Mouse (Mus musculus): ENCODE measurements around the gene Pacs1. TPM values are rescaled to one million over a fixed set of nuclear protein-coding genes. Genes with fewer than 3 reads are reported as not detected.
"Not testable (repeated sequence)": the region's sequence is repeated elsewhere in the genome, so short reads cannot be mapped to it uniquely, and the experiment has no call there.

Gene Pacs1
- polyA plus RNA-seq, 1 experiment from 2014 or later = 6.6 TPM

GRCm38 (mm10) chr19:5201691-5202090, 71.2 kb downstream of the Pacs1 start:
- Histone ChIP-seq H3K4me2 (replicated peaks; ENCODE audit: low read depth) (no peak overlapping the region), H3K4me1 (replicated peaks; ENCODE audit: control insufficient read depth, insufficient read depth, low read length) (no peaks in the 10 kb centered on the region), H3K9me3 (ENCODE audit: control insufficient read depth) (no peaks in the 10 kb centered on the region), H3K27me3 (replicated peaks; ENCODE audit: control insufficient read depth, insufficient read depth, low read length) (no peaks in the 10 kb centered on the region), H3K36me3 (ENCODE audit: control insufficient read depth, insufficient read depth) (no peaks in the 10 kb centered on the region), H3K4me3 (ENCODE audit: low read depth, low read length) (no peak overlapping the region), H3K27ac (ENCODE audit: low read depth, low read length) (no peak overlapping the region), H3K9ac (ENCODE audit: low read depth, low read length) (no peak overlapping the region)
- WGBS = 87% methylated on average over 2 of the region's 2 CpGs
- no peak for ATAC-seq
- TF ChIP-seq CTCF (IDR thresholded peaks at IDR 0.05; ENCODE audit: low read depth) = no peak

- H3K4me1 ChIP-seq (replicated peaks; ENCODE audit: control insufficient read depth, insufficient read depth, low read length); ATAC-seq: not testable (repeated sequence)
- WGBS = 88% methylated on average over 4 of the region's 4 CpGs
Observed at GRCm38 (mm10) chr19:5200617-5201016, 72.3 kb downstream of the Pacs1 start.

GRCm38 (mm10) chr19:5198553-5198952, 74.4 kb downstream of the Pacs1 start:
- Histone ChIP-seq H3K9me3 (ENCODE audit: control insufficient read depth) (no peaks in the 10 kb centered on the region), H3K27ac (ENCODE audit: low read depth, low read length) (no peak overlapping the region), H3K27me3 (replicated peaks; ENCODE audit: control insufficient read depth, insufficient read depth, low read length) (no peaks in the 10 kb centered on the region), H3K4me1 (replicated peaks; ENCODE audit: control insufficient read depth, insufficient read depth, low read length) (no peaks in the 10 kb centered on the region), H3K4me3 (ENCODE audit: low read depth, low read length) (no peak overlapping the region), H3K9ac (ENCODE audit: low read depth, low read length) (no peak overlapping the region), H3K4me2 (replicated peaks; ENCODE audit: low read depth) (no peak overlapping the region), H3K36me3 (ENCODE audit: control insufficient read depth, insufficient read depth) (no peaks in the 10 kb centered on the region)
- TF ChIP-seq CTCF (IDR thresholded peaks at IDR 0.05; ENCODE audit: low read depth) = no peak
- ATAC-seq = no peak
- 70% methylated on average over 3 of the region's 3 CpGs for WGBS

More at GRCm38 (mm10) chr19:5200617-5201016, 72.3 kb downstream of the Pacs1 start:
- not testable (repeated sequence) for H3K27ac ChIP-seq (ENCODE audit: low read depth, low read length); H3K27me3 ChIP-seq (replicated peaks; ENCODE audit: control insufficient read depth, insufficient read depth, low read length); H3K4me3 ChIP-seq (ENCODE audit: low read depth, low read length); H3K9me3 ChIP-seq (ENCODE audit: control insufficient read depth); H3K4me2 ChIP-seq (replicated peaks; ENCODE audit: low read depth); H3K9ac ChIP-seq (ENCODE audit: low read depth, low read length); H3K36me3 ChIP-seq (ENCODE audit: control insufficient read depth, insufficient read depth)

DNA sequence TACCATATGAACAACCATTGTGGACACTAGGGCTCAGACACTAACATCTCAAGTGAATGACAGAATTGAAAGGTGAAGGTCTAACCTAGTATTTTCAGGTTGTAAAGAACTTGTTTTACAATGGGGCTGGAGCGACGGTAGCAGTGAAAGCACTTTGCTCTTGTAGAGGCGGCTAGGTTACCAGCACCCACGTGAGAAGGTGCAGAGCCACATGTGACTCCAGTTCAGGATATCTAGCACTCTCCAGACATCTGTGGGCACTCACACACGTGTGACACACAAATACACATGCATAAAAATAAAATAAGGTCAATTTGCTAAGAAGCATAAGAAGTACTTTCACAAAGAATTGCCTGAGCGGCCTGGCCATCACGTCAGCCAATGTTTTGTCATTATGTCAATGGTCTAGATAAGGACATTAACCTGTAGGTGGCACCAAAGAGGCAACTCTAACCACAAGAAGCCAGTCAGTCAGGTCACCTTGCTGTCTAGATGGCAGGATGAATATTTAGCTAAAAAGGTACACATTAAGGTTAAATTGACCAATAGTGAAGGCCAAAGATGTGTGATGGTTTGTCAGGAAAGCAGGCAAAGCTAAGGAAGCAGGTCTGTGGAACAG, 77.4 kb downstream of the Pacs1 start:
- no peak overlapping the region for H3K9ac ChIP-seq (ENCODE audit: low read depth, low read length)
- 41% methylated on average over 7 of the region's 7 CpGs for WGBS
- H3K36me3 ChIP-seq (ENCODE audit: control insufficient read depth, insufficient read depth) = no peaks in the 10 kb centered on the region
- ATAC-seq = peak; percentile 41; the same call in 1 of the 2 replicates
- H3K27ac ChIP-seq (ENCODE audit: low read depth, low read length) = no peak overlapping the region
- TF ChIP-seq CTCF (IDR thresholded peaks at IDR 0.05; ENCODE audit: low read depth) = peak; percentile 85
- H3K4me1 ChIP-seq (replicated peaks; ENCODE audit: control insufficient read depth, insufficient read depth, low read length) = no peaks in the 10 kb centered on the region
- no peaks in the 10 kb centered on the region for H3K9me3 ChIP-seq (ENCODE audit: control insufficient read depth)
- H3K4me2 ChIP-seq (replicated peaks; ENCODE audit: low read depth) = no peak overlapping the region
- no peak overlapping the region for H3K4me3 ChIP-seq (ENCODE audit: low read depth, low read length)
- no peaks in the 10 kb centered on the region for H3K27me3 ChIP-seq (replicated peaks; ENCODE audit: control insufficient read depth, insufficient read depth, low read length)

- ATAC-seq = no peak
- no peak overlapping the region for H3K4me2 ChIP-seq (replicated peaks; ENCODE audit: low read depth)
- H3K27ac ChIP-seq (ENCODE audit: low read depth, low read length) = no peak overlapping the region
- H3K4me1 ChIP-seq (replicated peaks; ENCODE audit: control insufficient read depth, insufficient read depth, low read length) = no peaks in the 10 kb centered on the region
- H3K36me3 ChIP-seq (ENCODE audit: control insufficient read depth, insufficient read depth) = no peaks in the 10 kb centered on the region
- H3K9ac ChIP-seq (ENCODE audit: low read depth, low read length) = no peak overlapping the region
- H3K4me3 ChIP-seq (ENCODE audit: low read depth, low read length) = no peak overlapping the region
- TF ChIP-seq CTCF (IDR thresholded peaks at IDR 0.05; ENCODE audit: low read depth) = no peak
- no peaks in the 10 kb centered on the region for H3K9me3 ChIP-seq (ENCODE audit: control insufficient read depth)
- no peaks in the 10 kb centered on the region for H3K27me3 ChIP-seq (replicated peaks; ENCODE audit: control insufficient read depth, insufficient read depth, low read length)
Observed at GRCm38 (mm10) chr19:5192397-5192796, 80.5 kb downstream of the Pacs1 start.

DNA sequence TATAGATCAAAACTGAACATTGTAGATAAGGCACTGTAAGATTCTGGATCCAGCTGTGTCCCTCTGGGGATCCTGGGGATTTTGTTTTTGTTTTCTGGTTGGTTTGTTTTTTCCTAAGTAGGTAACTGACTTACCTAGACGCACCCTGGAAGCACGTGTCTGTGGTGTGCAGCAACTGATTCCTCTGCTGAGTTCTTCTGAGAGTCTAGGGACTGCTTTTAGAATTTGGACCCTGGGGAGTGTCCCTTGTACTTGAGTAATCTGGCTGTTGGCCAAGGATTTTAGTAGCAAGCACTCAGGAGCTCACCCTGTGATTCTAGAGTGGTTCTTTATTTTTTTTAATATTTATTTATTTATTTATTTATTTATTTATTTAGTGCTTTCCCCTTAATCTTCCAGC, 85.5 kb downstream of the Pacs1 start:
- ATAC-seq = no peak
- H3K4me3 ChIP-seq (ENCODE audit: low read depth, low read length) = no peak overlapping the region
- H3K27me3 ChIP-seq (replicated peaks; ENCODE audit: control insufficient read depth, insufficient read depth, low read length) = no peaks in the 10 kb centered on the region
- no peaks in the 10 kb centered on the region for H3K36me3 ChIP-seq (ENCODE audit: control insufficient read depth, insufficient read depth)
- WGBS = 62% methylated on average over 2 of the region's 2 CpGs
- H3K27ac ChIP-seq (ENCODE audit: low read depth, low read length) = no peak overlapping the region
- no peak overlapping the region for H3K9ac ChIP-seq (ENCODE audit: low read depth, low read length)
- H3K4me1 ChIP-seq (replicated peaks; ENCODE audit: control insufficient read depth, insufficient read depth, low read length) = no peaks in the 10 kb centered on the region
- no peak overlapping the region for H3K4me2 ChIP-seq (replicated peaks; ENCODE audit: low read depth)
- TF ChIP-seq CTCF (IDR thresholded peaks at IDR 0.05; ENCODE audit: low read depth) = no peak
- H3K9me3 ChIP-seq (ENCODE audit: control insufficient read depth) = peaks cover 6% of the 10 kb centered on the region; the same call in 1 of the 2 replicates

- Histone ChIP-seq H3K9ac (ENCODE audit: low read depth, low read length) (no peak overlapping the region), H3K27ac (ENCODE audit: low read depth, low read length) (no peak overlapping the region), H3K4me2 (replicated peaks; ENCODE audit: low read depth) (no peak overlapping the region), H3K4me3 (ENCODE audit: low read depth, low read length) (no peak overlapping the region), H3K9me3 (ENCODE audit: control insufficient read depth) (peaks cover 6% of the 10 kb centered on the region; the same call in 1 of the 2 replicates), H3K27me3 (replicated peaks; ENCODE audit: control insufficient read depth, insufficient read depth, low read length) (no peaks in the 10 kb centered on the region), H3K4me1 (replicated peaks; ENCODE audit: control insufficient read depth, insufficient read depth, low read length) (no peaks in the 10 kb centered on the region), H3K36me3 (ENCODE audit: control insufficient read depth, insufficient read depth) (no peaks in the 10 kb centered on the region)
- no peak for TF ChIP-seq CTCF (IDR thresholded peaks at IDR 0.05; ENCODE audit: low read depth)
- WGBS = 66% methylated on average over 2 of the region's 2 CpGs
- ATAC-seq = no peak
Observed at GRCm38 (mm10) chr19:5181926-5182325, 91.0 kb downstream of the Pacs1 start.
